18 mouse cellular contexts compared by ENCODE assay signal in the genomic region with DNA sequence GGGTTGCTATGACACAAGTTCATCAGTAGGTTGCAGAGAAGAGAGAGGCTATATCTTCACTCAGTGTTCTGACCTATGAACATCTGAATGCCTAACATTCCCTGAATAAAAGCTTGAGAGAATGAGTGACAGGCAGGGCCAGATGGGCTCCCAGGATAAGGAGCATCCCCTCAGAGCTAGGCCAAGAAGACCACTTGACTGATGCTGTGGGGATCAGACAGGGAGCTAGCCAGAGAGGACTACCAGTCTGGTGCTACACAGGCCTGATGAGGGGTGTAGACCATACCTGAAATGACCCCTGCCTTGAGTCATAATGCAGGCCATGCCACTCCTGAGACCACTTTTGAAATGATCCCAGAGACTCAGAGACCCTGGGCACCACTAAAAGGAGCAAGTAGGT.
"Had no signal": no experiment of that assay in that cellular context is flagged by ENCODE, and none has a peak within 500 bp of the region (broad histone marks: within the 10 kb centered on the region; RNA-seq: fewer than 3 reads in every experiment).

No protein-coding gene starts in this region.

- ATAC-seq: liver, postnatal 0 days; lung, postnatal 0 days had no signal

- H3K9ac ChIP-seq: liver, embryonic 15.5 days; liver, postnatal 0 days; lung, embryonic 15.5 days; neural tube, embryonic 12.5 days; stomach, embryonic 15.5 days had no signal

- H3K4me2 ChIP-seq: liver, embryonic 15.5 days; lung, embryonic 15.5 days; midbrain, embryonic 11.5 days; neural tube, embryonic 12.5 days; stomach, embryonic 15.5 days had no signal

- H3K4me1 ChIP-seq: liver, embryonic 15.5 days; lung, embryonic 15.5 days; megakaryocyte, embryonic 14.5 days; neural tube, embryonic 12.5 days; stomach, embryonic 15.5 days had no signal

- H3K9me3 ChIP-seq: liver, embryonic 15.5 days; lung, embryonic 15.5 days; megakaryocyte, embryonic 14.5 days; neural tube, embryonic 12.5 days; stomach, embryonic 15.5 days had no signal

- H3K27me3 ChIP-seq: liver, embryonic 15.5 days; lung, embryonic 15.5 days; megakaryocyte, embryonic 14.5 days; neural tube, embryonic 12.5 days; stomach, embryonic 15.5 days had no signal

- H3K4me3 ChIP-seq: liver, embryonic 15.5 days; lung, embryonic 15.5 days; megakaryocyte, embryonic 14.5 days; neural tube, embryonic 12.5 days; stomach, embryonic 15.5 days had no signal

- H3K27ac ChIP-seq: liver, embryonic 15.5 days; lung, embryonic 15.5 days; macrophage; neural tube, embryonic 12.5 days; stomach, embryonic 15.5 days; stomach, postnatal 0 days had no signal

- H3K36me3 ChIP-seq: liver, embryonic 15.5 days; lung, embryonic 15.5 days; neural tube, embryonic 12.5 days; stomach, embryonic 15.5 days had no signal

- DNase-seq: liver, postnatal 0 days; lung, adult 2 months; lung, postnatal 14 days; lung, postnatal 36 days; midbrain, embryonic 14.5 days; right cerebral cortex, postnatal 14 days; thymus, adult 2 months; thymus, postnatal 25 days; thymus, postnatal 4 days had no signal
